Mouse (Mus musculus): ENCODE measurements around the gene Gdf10. TPM values are rescaled to one million over a fixed set of nuclear protein-coding genes. Genes with fewer than 3 reads are reported as not detected.

The Gdf10 gene
- not detected for total RNA-seq (2023)

DNA sequence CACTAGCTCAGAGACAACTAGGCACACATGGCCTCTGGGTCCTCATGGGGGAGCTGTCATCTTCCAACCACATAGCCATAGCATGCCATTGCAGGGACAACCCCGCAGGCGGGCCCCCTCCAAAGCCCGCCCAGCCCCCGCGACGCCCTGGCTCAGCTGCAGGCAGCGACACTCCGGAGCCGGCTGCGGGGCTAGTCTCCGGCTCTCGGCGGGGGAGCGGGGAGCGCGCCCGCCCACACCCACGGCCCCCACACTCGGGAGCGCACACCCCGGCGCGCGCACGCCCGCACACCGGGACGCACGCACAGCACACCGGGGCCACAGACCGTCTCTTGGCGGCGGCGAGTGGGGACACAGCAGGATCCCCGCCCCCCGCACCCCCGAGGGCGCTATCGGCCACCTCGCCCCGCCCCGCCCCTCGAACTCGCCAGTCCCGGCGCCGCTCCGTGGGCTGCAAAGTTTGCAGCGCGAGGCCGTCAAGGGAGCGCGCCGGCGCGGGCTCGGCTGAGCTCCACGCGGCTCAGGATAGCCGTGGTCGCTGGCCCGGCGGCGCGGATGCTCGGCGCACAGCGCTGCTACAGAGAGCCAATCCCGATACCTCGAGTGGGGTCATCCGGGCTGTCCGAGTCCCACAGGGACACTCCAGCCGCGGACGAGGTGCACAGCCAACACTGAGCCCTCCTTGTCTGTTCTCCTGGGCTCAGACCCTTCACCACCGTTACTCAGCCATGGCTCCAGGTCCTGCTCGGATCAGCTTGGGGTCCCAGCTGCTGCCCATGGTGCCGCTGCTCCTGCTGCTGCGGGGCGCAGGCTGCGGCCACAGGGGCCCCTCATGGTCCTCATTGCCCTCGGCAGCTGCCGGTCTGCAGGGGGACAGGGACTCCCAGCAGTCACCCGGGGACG lies at the start of gene Gdf10:
Gene Gdf10 (plus strand): TSS at position 420 of the 903 bp plus-strand sequence.

DNA sequence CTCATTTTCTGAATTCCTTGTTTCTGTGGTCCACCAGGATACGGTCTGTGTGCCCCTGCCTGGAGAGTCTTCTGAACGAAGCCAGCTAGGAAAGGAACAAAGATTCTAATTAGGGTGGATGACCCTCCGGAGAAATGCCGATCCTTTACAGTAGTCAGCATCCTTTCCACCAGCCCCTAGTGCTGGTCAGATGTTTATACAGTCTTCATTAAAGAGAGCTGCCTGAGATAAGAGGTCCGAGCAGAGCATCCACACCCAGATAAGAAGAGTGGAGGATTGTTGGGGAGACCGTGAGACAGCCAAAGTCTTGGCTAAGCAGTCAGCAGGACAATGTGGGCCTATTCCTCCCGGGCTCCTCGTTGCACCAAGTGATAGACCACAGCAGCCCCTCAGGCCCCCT lies 17.4 kb downstream of the Gdf10 start, which contains the start of gene Gdf2:
Gene Gdf2 (plus strand): TSS at position 301 of the 400 bp plus-strand sequence.

DNA sequence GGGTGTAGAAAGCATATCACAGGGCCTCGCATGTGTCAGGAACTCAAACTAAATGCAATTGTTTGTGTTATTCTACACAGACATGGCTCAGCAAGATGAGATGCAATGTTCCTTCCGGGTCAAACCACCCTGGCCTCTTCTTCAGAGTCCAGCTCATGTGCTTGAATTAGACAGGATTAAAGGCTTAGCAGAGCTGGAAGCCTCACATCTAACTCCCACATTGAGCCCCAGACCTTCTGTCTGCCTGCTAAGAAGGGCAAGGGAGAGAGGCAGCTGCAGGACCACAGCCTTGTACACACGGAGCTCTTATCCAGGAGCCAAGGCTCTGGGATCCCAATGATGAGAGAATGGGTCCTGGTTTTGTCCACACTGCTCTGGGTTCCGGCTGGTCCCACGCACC lies 30.4 kb downstream of the Gdf10 start, which contains the start of gene Rbp3:
Gene Rbp3 (plus strand): TSS at position 243 of the 400 bp plus-strand sequence.

DNA sequence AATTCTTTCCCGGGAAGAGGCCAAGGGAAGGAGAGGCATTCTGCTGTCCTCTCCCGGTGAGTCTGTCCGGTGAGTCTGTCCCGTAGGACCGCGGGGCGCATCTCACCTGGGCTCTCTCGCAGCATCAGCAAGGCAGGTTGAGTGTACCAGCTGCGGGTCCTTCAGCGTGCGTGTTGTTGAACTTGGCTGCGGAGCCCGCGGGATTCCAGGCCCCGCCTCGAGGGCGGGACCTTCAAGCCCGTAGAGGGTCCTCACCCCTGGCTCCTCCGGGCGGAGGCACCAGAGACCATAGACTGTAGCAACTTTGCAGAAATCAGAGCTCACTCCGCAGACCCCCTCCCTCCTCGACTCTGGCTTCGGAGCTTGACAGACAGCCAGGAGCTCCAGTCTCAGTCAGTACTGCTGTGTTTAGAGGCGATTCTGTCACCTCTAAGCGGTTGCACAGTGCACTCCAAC lies 55.2 kb downstream of the Gdf10 start, which contains the start of gene Zfp488:
Gene Zfp488 (minus strand): TSS at position 161 of the 456 bp plus-strand sequence.

Other genes with a start within 250 kb of the Gdf10 start
- gene Gdf2, start 17.5 kb downstream of the Gdf10 start, total RNA-seq (2023): not detected
- gene Rbp3, start 30.4 kb downstream of the Gdf10 start, total RNA-seq (2023): not detected
- gene Zfp488, start 55.2 kb downstream of the Gdf10 start, total RNA-seq (2023): 0.29 TPM
- gene Gm30083, start 91.6 kb downstream of the Gdf10 start, total RNA-seq (2023): not detected
- not detected for gene Gm5460, start 93.2 kb downstream of the Gdf10 start, total RNA-seq (2023)
- gene Antxrl, start 129.1 kb downstream of the Gdf10 start, total RNA-seq (2023): not detected
- gene Anxa8, start 162.4 kb downstream of the Gdf10 start, total RNA-seq (2023): not detected
- not detected for gene A630023A22Rik, start 179.2 kb downstream of the Gdf10 start, total RNA-seq (2023)
- gene Npy4r, start 228.9 kb downstream of the Gdf10 start, total RNA-seq (2023): not detected